Mouse (Mus musculus) stomach, postnatal 0 days (tissue): ENCODE results near the gene Trim2. TPM values are rescaled to one million over a fixed set of nuclear protein-coding genes. Genes with fewer than 3 reads are reported as not detected.

Experiments used
- ATAC-seq: fragments of 200-750 bp; cut with Nextera tagmentation; 2 replicates; pipeline ENCODE4 v1.8.0; 2017; ENCODE audit not compliant: low FRiP score, low TSS enrichment
- DNase-seq: peaks from one replicate; pipeline ENCODE4 v3.0.0-alpha.2; 2016; ENCODE audit warnings: low spot score
- H3K27ac ChIP-seq: fragments of 300-500 bp; sonication (generic); replicated peaks from 2 replicates; pipeline ENCODE4 v1.5.1; 2014; ENCODE audit warnings: mild to moderate bottlenecking, control low read depth
- H3K27me3 ChIP-seq: fragments of 300-500 bp; sonication (generic); 2 replicates; pipeline ENCODE4 v1.6.1; 2014; ENCODE audit warnings: low read length; ENCODE audit not compliant: control insufficient read depth, insufficient read depth
- H3K36me3 ChIP-seq: fragments of 300-500 bp; sonication (generic); 2 replicates; pipeline ENCODE4 v1.6.1; 2014; ENCODE audit warnings: low read length, mixed read lengths; ENCODE audit not compliant: control insufficient read depth, insufficient read depth
- H3K4me1 ChIP-seq: fragments of 300-500 bp; sonication (generic); replicated peaks from 2 replicates; pipeline ENCODE4 v1.6.1; 2014; ENCODE audit warnings: antibody characterized with exemption; ENCODE audit not compliant: control insufficient read depth, insufficient read depth
- H3K4me2 ChIP-seq: fragments of 300-500 bp; sonication (generic); replicated peaks from 2 replicates; pipeline ENCODE4 v1.6.1; 2014; ENCODE audit warnings: low read depth, mild to moderate bottlenecking, control low read depth, moderate library complexity
- H3K4me3 ChIP-seq: fragments of 300-500 bp; sonication (generic); 2 replicates; pipeline ENCODE4 v1.5.1; 2014; ENCODE audit warnings: low read depth, low read length, control low read depth
- H3K9ac ChIP-seq: fragments of 300-500 bp; sonication (generic); 2 replicates; pipeline ENCODE4 v1.6.1; 2014; ENCODE audit warnings: mild to moderate bottlenecking, low read length, control low read depth, mixed read lengths
- H3K9me3 ChIP-seq: fragments of 300-500 bp; sonication (generic); 2 replicates; pipeline ENCODE4 v1.6.1; 2016; ENCODE audit warnings: low read length; ENCODE audit not compliant: control insufficient read depth
- CTCF ChIP-seq: IDR thresholded peaks from 2 replicates; pipeline ENCODE4 v1.5.1; 2016; ENCODE audit warnings: antibody characterized with exemption, low read depth, mild to moderate bottlenecking, moderate library complexity
- EP300 ChIP-seq: optimal IDR thresholded peaks from 2 replicates; pipeline ENCODE3; 2016; ENCODE audit warnings: antibody characterized with exemption
- WGBS: fragments of 180-500 bp; shearing (Covaris S2); extraction: QIAGEN DNeasy Blood & Tissue Kit; methylation state at CpG from one replicate; pipeline ENCODE4 v1.1.7; 2014; 5-methylcytosine and 5-hydroxymethylcytosine counted together
- polyA plus RNA-seq: library from polyadenylated mRNA; unstranded; fragments of >200 nt; fragmentation: Nextera tagmentation; extraction: Ambion mirVana; gene quantifications from 2 replicates; pipeline ENCODE4 v1.2.1, GENCODE M21; 2015

Trim2 gene
- polyA plus RNA-seq, 1 experiment from 2014 or later = 30.7 TPM

DNA sequence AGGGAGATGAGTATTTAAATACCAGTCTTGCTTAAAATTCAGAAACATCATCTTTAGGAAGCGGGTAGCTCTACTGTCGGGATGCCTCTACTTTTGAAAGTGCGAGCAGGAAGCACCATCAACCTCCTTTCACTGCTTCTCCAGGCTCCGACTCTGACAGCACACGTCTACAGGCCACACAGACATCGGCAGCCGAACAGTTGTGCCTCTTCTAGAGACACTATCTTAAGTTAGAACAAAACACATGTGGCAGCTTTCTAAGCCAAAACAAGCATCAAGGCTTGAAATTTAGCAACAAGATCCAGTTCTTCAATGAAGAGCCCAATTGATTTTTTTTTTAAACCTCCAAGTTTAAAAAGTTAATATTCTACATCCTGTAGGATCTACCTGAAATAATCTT lies 188.5 kb downstream of the Trim2 start:
- 82% methylated on average over 7 of the region's 7 CpGs for whole genome bisulfite sequencing

More for the DNA sequence above, 188.5 kb downstream of the Trim2 start:
- Histone ChIP-seq H3K9ac (no peak overlapping the region), H3K27ac (no peak overlapping the region), H3K36me3 (no peaks in the 10 kb centered on the region), H3K4me2 (no peak overlapping the region), H3K4me3 (no peak overlapping the region), H3K9me3 (no peaks in the 10 kb centered on the region), H3K4me1 (no peaks in the 10 kb centered on the region), H3K27me3 (no peaks in the 10 kb centered on the region)
- DNase-seq (no peak), ATAC-seq (no peak)
- TF ChIP-seq CTCF (no peak), EP300 (no peak)

Other genes starting within 250 kb of the Trim2 start
- 9.7 and 10.7 TPM in 2 replicates for gene Mnd1, start 151.1 kb downstream of the Trim2 start, polyA plus RNA-seq
- 0.75 and 0.88 TPM in 2 replicates for gene Gm6525, start 132.8 kb downstream of the Trim2 start, polyA plus RNA-seq
- 17.8 and 19.5 TPM in 2 replicates for gene Fhdc1, start 173.6 kb upstream of the Trim2 start, polyA plus RNA-seq